ENCODE assay signal across 1 mouse cellular context in the genomic region with DNA sequence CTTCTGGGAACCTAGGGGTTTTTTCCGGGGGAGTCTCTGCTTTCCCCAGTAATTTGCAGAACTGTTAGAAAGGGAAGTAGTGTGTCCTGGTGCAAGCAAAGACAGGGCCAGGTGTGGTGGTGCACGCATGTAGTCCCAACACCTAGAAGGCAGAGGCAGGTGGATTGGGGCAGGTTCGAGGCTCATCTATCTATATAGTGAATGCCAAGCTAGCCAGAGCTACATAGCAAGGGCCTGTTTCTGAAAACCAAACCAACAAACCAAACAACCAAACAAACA.
A peak's percentile ranks its signal among the peaks of the same experiment; 100 is the strongest.
TF ChIP-seq lines count a peak whose summit lies in the region.

No protein-coding gene starts in this region.

TF ChIP-seq in CH12.LX, 34 proteins besides CTCF, POLR2A, EP300 and RAD21 (continued from another document):
- TF ChIP-seq CHD2 (IDR thresholded peaks at IDR 0.05; ENCODE audit: low read length): 0 out of 2 replicates have a peak, but pooled peaks have one; percentile 30
- TF ChIP-seq POLR2AphosphoS2 (IDR thresholded peaks at IDR 0.05; ENCODE audit: low read depth, low read length): no peak
- 0 out of 2 replicates have a peak, but pooled peaks have one; percentile 18 for TF ChIP-seq RCOR1 (conservative IDR thresholded peaks at IDR 0.05; ENCODE audit: low read depth, low read length)
- TF ChIP-seq CHD1 (IDR thresholded peaks at IDR 0.05; ENCODE audit: low read depth, low read length): 0 out of 2 replicates have a peak, but pooled peaks have one; percentile 5
- no peak for TF ChIP-seq JUND (conservative IDR thresholded peaks at IDR 0.05; ENCODE audit: low read depth, low read length)
